Mouse (Mus musculus) forebrain, embryonic 11.5 days (tissue): ENCODE results near the gene Gadd45gip1. TPM values are rescaled to one million over a fixed set of nuclear protein-coding genes. Genes with fewer than 3 reads are reported as not detected.

Source experiments
- ATAC-seq: fragments of 200-750 bp; cut with Nextera tagmentation; replicated peaks from 2 replicates; pipeline ENCODE4 v1.8.0; 2017; ENCODE audit warnings: moderate TSS enrichment; ENCODE audit not compliant: low FRiP score
- DNase-seq: peaks from one replicate; pipeline ENCODE4 v3.0.0-alpha.2; 2017; ENCODE audit warnings: low spot score
- H3K27ac ChIP-seq: fragments of 300-500 bp; sonication (generic); 2 replicates; pipeline ENCODE4 v1.5.1; 2014; ENCODE audit warnings: low read depth, low read length
- H3K27me3 ChIP-seq: fragments of 300-500 bp; sonication (generic); 2 replicates; pipeline ENCODE4 v1.6.1; 2014; ENCODE audit warnings: mild to moderate bottlenecking, low read length, mixed read lengths; ENCODE audit not compliant: control insufficient read depth, insufficient read depth
- H3K36me3 ChIP-seq: fragments of 300-500 bp; sonication (generic); 2 replicates; pipeline ENCODE4 v1.6.1; 2014; ENCODE audit warnings: mild to moderate bottlenecking, low read length, moderate library complexity, mixed read lengths; ENCODE audit not compliant: control insufficient read depth, insufficient read depth
- H3K4me1 ChIP-seq: fragments of 300-500 bp; sonication (generic); replicated peaks from 2 replicates; pipeline ENCODE4 v1.6.1; 2014; ENCODE audit warnings: low read length, mixed read lengths; ENCODE audit not compliant: control insufficient read depth, insufficient read depth
- H3K4me2 ChIP-seq: fragments of 300-500 bp; sonication (generic); 2 replicates; pipeline ENCODE4 v1.6.1; 2014; ENCODE audit warnings: low read depth, mild to moderate bottlenecking, low read length, moderate library complexity, mixed read lengths; ENCODE audit not compliant: severe bottlenecking
- H3K4me3 ChIP-seq: fragments of 300-500 bp; sonication (generic); 2 replicates; pipeline ENCODE4 v1.5.1; 2014; ENCODE audit warnings: low read depth, low read length
- H3K9ac ChIP-seq: fragments of 300-500 bp; sonication (generic); 2 replicates; pipeline ENCODE4 v1.6.1; 2014; ENCODE audit warnings: low read length
- H3K9me3 ChIP-seq: fragments of 300-500 bp; sonication (generic); 2 replicates; pipeline ENCODE4 v1.6.1; 2016; ENCODE audit warnings: low read length, mixed read lengths; ENCODE audit not compliant: control insufficient read depth
- WGBS: fragments of 180-500 bp; shearing (Covaris S2); extraction: QIAGEN DNeasy Blood & Tissue Kit; methylation state at CpG from one replicate; pipeline ENCODE4 v1.1.7; 2014; 5-methylcytosine and 5-hydroxymethylcytosine counted together
- microRNA-seq: library from miRNA; unstranded; fragments of <30 nt; microRNA quantifications from one replicate; pipeline ENCODE4, GENCODE M21; 2016; ENCODE audit not compliant: insufficient number of aligned reads
- polyA plus RNA-seq: library from polyadenylated mRNA; unstranded; fragments of >200 nt; fragmentation: Nextera tagmentation; extraction: Ambion mirVana; gene quantifications from 2 replicates; pipeline ENCODE4 v1.2.1, GENCODE M21; 2014

Gene Gadd45gip1
- polyA plus RNA-seq, 1 experiment from 2014 or later, result 44.3 TPM

DNA sequence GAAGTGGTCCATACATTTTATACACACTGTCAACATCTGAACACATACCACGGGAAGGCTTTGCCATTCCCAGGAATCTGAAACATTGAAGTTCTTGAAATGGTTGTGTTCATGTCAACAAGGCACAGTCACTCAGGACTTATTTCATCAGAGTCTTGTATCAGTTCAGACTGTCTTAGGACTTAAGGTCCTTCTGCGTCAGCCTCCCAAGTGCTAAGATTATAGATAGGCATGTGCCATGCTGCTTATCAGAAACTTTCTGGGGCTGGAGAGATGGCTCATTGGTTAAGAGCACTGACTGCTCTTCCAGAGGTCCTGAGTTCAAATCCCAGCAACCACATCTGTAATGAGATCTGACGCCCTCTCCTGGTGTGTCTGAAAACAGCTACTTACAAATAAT lies 43.0 kb downstream of the Gadd45gip1 start:
- WGBS, result 89% methylated on average over 3 of the region's 3 CpGs

DNA sequence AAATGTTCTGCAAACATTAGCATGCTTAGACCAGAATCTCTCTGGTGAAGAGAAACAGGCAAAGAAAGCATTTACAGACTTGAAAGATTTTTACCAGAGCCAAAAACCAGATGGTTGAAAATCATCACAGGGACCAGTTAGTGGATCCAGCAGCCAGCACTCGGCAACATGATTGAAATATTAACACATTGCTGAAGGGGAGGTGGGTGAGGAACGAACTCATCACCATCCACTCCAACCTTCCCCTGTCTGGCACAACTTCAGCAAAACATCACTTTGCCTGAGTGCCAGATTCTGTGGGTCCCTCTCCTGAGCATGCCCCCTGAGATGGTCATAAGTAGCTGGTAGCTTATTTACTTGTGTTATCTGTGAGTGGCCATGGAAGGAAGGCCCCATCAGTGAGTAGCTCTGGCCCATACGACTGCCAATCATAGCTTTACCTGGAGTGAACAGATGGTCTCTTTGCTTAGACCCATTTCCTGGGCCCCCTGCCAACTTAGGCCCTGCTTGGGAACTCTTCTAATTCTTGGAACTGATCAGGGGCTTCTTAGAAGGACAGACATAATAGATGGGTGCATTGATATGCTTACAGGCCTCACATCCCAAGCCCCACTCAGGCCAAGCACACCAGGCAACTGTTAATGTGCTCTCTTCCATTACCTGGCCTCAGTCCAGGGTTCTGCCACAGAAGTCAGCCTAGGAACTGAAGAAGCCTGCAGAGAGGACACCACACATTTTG lies 46.1 kb downstream of the Gadd45gip1 start:
- 90% methylated on average over 3 of the region's 3 CpGs for WGBS
- DNase-seq (no peak), ATAC-seq (no peak)
- Histone ChIP-seq H3K9ac (no peak overlapping the region), H3K27me3 (no peaks in the 10 kb centered on the region), H3K4me1 (peaks cover 6% of the 10 kb centered on the region), H3K4me3 (no peak overlapping the region), H3K27ac (no peak overlapping the region), H3K36me3 (no peaks in the 10 kb centered on the region), H3K9me3 (no peaks in the 10 kb centered on the region), H3K4me2 (no peak overlapping the region)

More for the DNA sequence above, 43.0 kb downstream of the Gadd45gip1 start:
- Histone ChIP-seq H3K4me1 (peaks cover 12% of the 10 kb centered on the region), H3K9ac (no peak overlapping the region), H3K36me3 (no peaks in the 10 kb centered on the region), H3K27me3 (no peaks in the 10 kb centered on the region), H3K27ac (no peak overlapping the region), H3K9me3 (no peaks in the 10 kb centered on the region), H3K4me3 (no peak overlapping the region), H3K4me2 (no peak overlapping the region)
- DNase-seq (no peak), ATAC-seq (no peak)

DNA sequence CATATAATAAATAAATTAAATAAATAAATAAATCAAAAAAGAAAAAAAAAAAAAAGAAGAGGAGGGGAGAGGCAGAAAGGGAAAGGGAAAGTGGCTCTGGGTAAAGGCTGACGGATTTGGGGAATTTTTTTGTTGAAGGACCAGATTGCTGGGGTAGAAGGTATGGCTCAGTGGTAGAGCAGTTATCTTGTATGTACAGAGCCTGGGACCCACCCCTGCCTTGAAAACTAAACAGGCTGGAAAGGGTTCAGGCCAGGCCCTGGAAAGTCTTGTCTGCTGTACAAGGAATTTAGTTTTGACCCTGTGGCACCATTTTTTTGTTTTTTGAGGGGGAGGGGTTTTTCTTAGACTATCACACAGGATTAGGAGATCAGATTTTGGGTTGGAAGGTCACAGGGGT lies 47.6 kb downstream of the Gadd45gip1 start:
- Histone ChIP-seq H3K27me3 (no peaks in the 10 kb centered on the region), H3K4me1 (no peaks in the 10 kb centered on the region), H3K9ac (no peak overlapping the region), H3K4me2 (no peak overlapping the region), H3K36me3 (no peaks in the 10 kb centered on the region), H3K9me3 (no peaks in the 10 kb centered on the region), H3K27ac (no peak overlapping the region), H3K4me3 (no peak overlapping the region)
- no peak for ATAC-seq
- WGBS, result 85% methylated on average over 1 of the region's 1 CpGs
- no peak for DNase-seq

DNA sequence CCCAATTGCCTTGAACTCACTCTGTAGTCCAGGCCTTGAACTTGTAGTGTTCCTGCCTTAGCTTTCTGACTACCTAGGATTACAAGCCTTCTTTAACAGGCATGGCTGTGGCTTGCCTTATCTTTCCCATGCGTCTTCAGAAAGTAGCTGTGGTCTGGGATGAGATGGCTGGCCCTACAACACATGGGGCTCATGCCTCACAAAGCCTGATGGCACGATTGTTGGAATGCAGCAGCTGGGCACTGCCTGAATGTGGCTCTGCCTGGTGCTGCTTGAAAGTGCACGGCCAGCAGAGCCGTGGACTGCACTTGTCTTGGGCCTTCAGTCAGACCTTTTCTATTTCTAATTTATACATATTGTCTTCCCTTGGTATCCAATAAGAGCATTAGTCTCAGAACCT lies 53.4 kb downstream of the Gadd45gip1 start:
- WGBS, result 88% methylated on average over 4 of the region's 4 CpGs

More for the DNA sequence above, 53.4 kb downstream of the Gadd45gip1 start:
- no peaks in the 10 kb centered on the region for H3K9me3 ChIP-seq
- H3K36me3 ChIP-seq, result no peaks in the 10 kb centered on the region; the same call in 1 of the 2 replicates
- H3K9ac ChIP-seq, result no peak overlapping the region
- no peak overlapping the region for H3K4me2 ChIP-seq
- H3K4me3 ChIP-seq, result no peak overlapping the region
- DNase-seq (no peak), ATAC-seq (no peak)
- no peak overlapping the region for H3K27ac ChIP-seq
- H3K4me1 ChIP-seq, result no peaks in the 10 kb centered on the region
- H3K27me3 ChIP-seq, result no peaks in the 10 kb centered on the region

Small RNA genes lying within 50 kb of the gene (microRNA-seq; reads per million reads assigned to microRNA genes)
- gene Mir7069, result 5.9 reads per million

Other genes starting within 250 kb of the Gadd45gip1 start
- 67.3 and 68.7 TPM in 2 replicates for gene Ier2, start 168.7 kb upstream of the Gadd45gip1 start, polyA plus RNA-seq
- 52.7 and 72.3 TPM in 2 replicates for gene Trmt1, start 145.2 kb upstream of the Gadd45gip1 start, polyA plus RNA-seq
- 34.6 and 37.7 TPM in 2 replicates for gene Nacc1, start 143.7 kb upstream of the Gadd45gip1 start, polyA plus RNA-seq
- 5.0 and 5.7 TPM in 2 replicates for gene Lyl1, start 130.1 kb upstream of the Gadd45gip1 start, polyA plus RNA-seq
- gene G430095P16Rik, start 108.5 kb upstream of the Gadd45gip1 start, polyA plus RNA-seq, result 3.0 and 3.1 TPM in 2 replicates
- 7.7 and 8.9 TPM in 2 replicates for gene Nfix, start 31.2 kb upstream of the Gadd45gip1 start, polyA plus RNA-seq
- gene Dand5, start 8.7 kb upstream of the Gadd45gip1 start, polyA plus RNA-seq, result 5.5 and 6.4 TPM in 2 replicates
- gene Rad23a, start 9.1 kb downstream of the Gadd45gip1 start, polyA plus RNA-seq, result 102 and 110 TPM in 2 replicates
- 722 and 731 TPM in 2 replicates for gene Calr, start 15.4 kb downstream of the Gadd45gip1 start, polyA plus RNA-seq
- gene Farsa, start 25.5 kb downstream of the Gadd45gip1 start, polyA plus RNA-seq, result 112 and 120 TPM in 2 replicates
- gene Syce2, start 40.6 kb downstream of the Gadd45gip1 start, polyA plus RNA-seq, result 86.2 and 87.8 TPM in 2 replicates
- gene Gcdh, start 62.4 kb downstream of the Gadd45gip1 start, polyA plus RNA-seq, result 37.8 and 39.6 TPM in 2 replicates
- gene Klf1, start 70.4 kb downstream of the Gadd45gip1 start, polyA plus RNA-seq, result 14.2 and 17.5 TPM in 2 replicates
- 7.2 and 9.5 TPM in 2 replicates for gene Dnase2a, start 77.0 kb downstream of the Gadd45gip1 start, polyA plus RNA-seq
- gene Mast1, start 105.8 kb downstream of the Gadd45gip1 start, polyA plus RNA-seq, result 14.2 and 15.9 TPM in 2 replicates
- 0.19 and 0.36 TPM in 2 replicates for gene Rtbdn, start 115.5 kb downstream of the Gadd45gip1 start, polyA plus RNA-seq
- gene Gm49661, start 137.9 kb downstream of the Gadd45gip1 start, polyA plus RNA-seq, result not detected in 2 replicates
- 1,226 and 1,312 TPM in 2 replicates for gene Prdx2, start 138.1 kb downstream of the Gadd45gip1 start, polyA plus RNA-seq
- gene Rnaseh2a, start 138.2 kb downstream of the Gadd45gip1 start, polyA plus RNA-seq, result 128 and 147 TPM in 2 replicates
- gene Junb, start 147.2 kb downstream of the Gadd45gip1 start, polyA plus RNA-seq, result 5.2 and 5.8 TPM in 2 replicates
- gene Hook2, start 159.1 kb downstream of the Gadd45gip1 start, polyA plus RNA-seq, result 14.8 and 15.5 TPM in 2 replicates
- not detected in 2 replicates for gene Best2, start 183.0 kb downstream of the Gadd45gip1 start, polyA plus RNA-seq
- gene Asna1, start 193.8 kb downstream of the Gadd45gip1 start, polyA plus RNA-seq, result 118 and 127 TPM in 2 replicates
- gene Trir, start 195.3 kb downstream of the Gadd45gip1 start, polyA plus RNA-seq, result 170 and 172 TPM in 2 replicates
- 19.9 and 27.2 TPM in 2 replicates for gene Tnpo2, start 205.4 kb downstream of the Gadd45gip1 start, polyA plus RNA-seq
- gene Fbxw9, start 228.5 kb downstream of the Gadd45gip1 start, polyA plus RNA-seq, result 23.8 and 33.8 TPM in 2 replicates
- not detected in 2 replicates for gene Gm5741, start 236.5 kb downstream of the Gadd45gip1 start, polyA plus RNA-seq
- 63.5 and 68.5 TPM in 2 replicates for gene Dhps, start 240.2 kb downstream of the Gadd45gip1 start, polyA plus RNA-seq
- gene Wdr83os, start 249.2 kb downstream of the Gadd45gip1 start, polyA plus RNA-seq, result 123 and 125 TPM in 2 replicates
- gene Wdr83, start 249.8 kb downstream of the Gadd45gip1 start, polyA plus RNA-seq, result 47.3 and 57.4 TPM in 2 replicates